Mouse (Mus musculus): ENCODE results near the gene Nrarp.

Gene Nrarp

GRCm38 (mm10) chr2:25180478-25180903 is at the start of gene Nrarp:
TSS of gene Nrarp (plus strand) at chr2:25180758.
- peak; percentile 96 for DNase-seq (ENCODE audit: low spot score)

- DNase-seq (ENCODE audit: low spot score): no peak
Measured at GRCm38 (mm10) chr2:25131601-25132000, 49.0 kb upstream of the Nrarp start.

GRCm38 (mm10) chr2:25137832-25138231 is 42.7 kb upstream of the Nrarp start:
- peak; percentile 24 for DNase-seq (ENCODE audit: low spot score)

- DNase-seq (ENCODE audit: low spot score): no peak
Measured at GRCm38 (mm10) chr2:25141185-25141584, 39.4 kb upstream of the Nrarp start.

GRCm38 (mm10) chr2:25141921-25142320 is 38.6 kb upstream of the Nrarp start:
- no peak for DNase-seq (ENCODE audit: low spot score)

- peak; percentile 82 for DNase-seq (ENCODE audit: low spot score)
Measured at GRCm38 (mm10) chr2:25145346-25145745, 35.2 kb upstream of the Nrarp start.

GRCm38 (mm10) chr2:25147398-25147797 is 33.2 kb upstream of the Nrarp start:
- no peak for DNase-seq (ENCODE audit: low spot score)

- DNase-seq (ENCODE audit: low spot score): no peak
Measured at GRCm38 (mm10) chr2:25147892-25148291, 32.7 kb upstream of the Nrarp start.

- no peak for DNase-seq (ENCODE audit: low spot score)
Measured at GRCm38 (mm10) chr2:25149643-25150042, 30.9 kb upstream of the Nrarp start.

- DNase-seq (ENCODE audit: low spot score): no peak
Measured at GRCm38 (mm10) chr2:25151280-25151956, 29.1 kb upstream of the Nrarp start.

GRCm38 (mm10) chr2:25156177-25156576 is 24.4 kb upstream of the Nrarp start:
- DNase-seq (ENCODE audit: low spot score): no peak

GRCm38 (mm10) chr2:25156990-25157389 is 23.6 kb upstream of the Nrarp start:
- DNase-seq (ENCODE audit: low spot score): no peak

- DNase-seq (ENCODE audit: low spot score): peak; percentile 70
Measured at GRCm38 (mm10) chr2:25157655-25158054, 22.9 kb upstream of the Nrarp start.

- no peak for DNase-seq (ENCODE audit: low spot score)
Measured at GRCm38 (mm10) chr2:25167481-25167880, 13.1 kb upstream of the Nrarp start.

- DNase-seq (ENCODE audit: low spot score): peak; percentile 77
Measured at GRCm38 (mm10) chr2:25167919-25168664, 12.5 kb upstream of the Nrarp start.

- no peak for DNase-seq (ENCODE audit: low spot score)
Measured at GRCm38 (mm10) chr2:25168665-25168978, 11.9 kb upstream of the Nrarp start.

GRCm38 (mm10) chr2:25169778-25170177 is 10.8 kb upstream of the Nrarp start:
- DNase-seq (ENCODE audit: low spot score): no peak

- no peak for DNase-seq (ENCODE audit: low spot score)
Measured at GRCm38 (mm10) chr2:25170326-25171100, 10.0 kb upstream of the Nrarp start.

GRCm38 (mm10) chr2:25171101-25171768 is 9.3 kb upstream of the Nrarp start:
- no peak for DNase-seq (ENCODE audit: low spot score)

GRCm38 (mm10) chr2:25171769-25172153 is 8.8 kb upstream of the Nrarp start:
- no peak for DNase-seq (ENCODE audit: low spot score)

- no peak for DNase-seq (ENCODE audit: low spot score)
Measured at GRCm38 (mm10) chr2:25172629-25173028, 7.9 kb upstream of the Nrarp start.

- no peak for DNase-seq (ENCODE audit: low spot score)
Measured at GRCm38 (mm10) chr2:25173821-25174220, 6.7 kb upstream of the Nrarp start.

Data from lung, postnatal 25 days (tissue).